Mouse (Mus musculus) thymus, postnatal 4 days (tissue): ENCODE measurements around the gene Slc25a10.
A peak's percentile ranks its signal among the peaks of the same experiment; 100 is the strongest.

ENCODE experiments used
- DNase-seq: peaks from one replicate; pipeline ENCODE4 v3.0.0; 2021

The Slc25a10 gene

DNA sequence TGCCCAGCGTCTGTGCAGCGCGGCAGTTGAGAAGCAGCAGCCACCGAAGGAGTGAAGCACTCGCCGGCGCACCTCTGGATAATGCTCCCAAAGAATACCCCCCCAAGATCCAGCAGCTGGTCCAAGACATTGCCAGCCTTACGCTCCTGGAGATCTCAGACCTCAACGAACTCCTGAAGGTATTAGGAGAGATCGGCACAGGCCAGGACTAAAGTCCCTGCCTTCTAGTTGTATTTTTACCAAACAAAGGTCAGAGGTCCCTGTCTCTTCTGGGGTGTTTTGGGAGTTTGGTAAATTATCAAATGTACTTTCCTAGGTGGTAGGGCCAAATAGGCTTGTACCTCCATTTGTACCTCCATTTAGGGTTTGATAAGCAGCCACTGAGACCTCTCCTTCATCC, 6.4 kb upstream of the Slc25a10 start:
- DNase-seq: no peak

DNA sequence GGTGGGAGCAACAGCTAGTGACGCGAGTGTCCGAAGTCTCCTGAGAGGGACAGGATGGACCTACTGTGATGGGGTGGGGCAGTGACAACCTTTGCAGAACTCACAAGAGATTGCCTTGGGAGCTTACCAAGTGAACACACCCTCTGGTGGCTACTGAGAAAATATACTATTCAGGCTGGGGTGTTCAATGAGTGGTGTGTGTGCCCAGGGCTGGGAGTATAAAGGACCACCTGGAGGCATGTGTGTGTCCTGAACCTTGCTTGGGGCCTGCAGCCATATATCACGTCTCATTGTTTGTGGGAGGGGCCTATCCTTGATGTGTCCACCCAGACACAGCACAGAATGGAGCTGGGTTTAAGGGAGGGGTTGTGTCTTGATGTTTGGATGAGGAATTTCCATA, 3.1 kb upstream of the Slc25a10 start:
- no peak for DNase-seq

DNA sequence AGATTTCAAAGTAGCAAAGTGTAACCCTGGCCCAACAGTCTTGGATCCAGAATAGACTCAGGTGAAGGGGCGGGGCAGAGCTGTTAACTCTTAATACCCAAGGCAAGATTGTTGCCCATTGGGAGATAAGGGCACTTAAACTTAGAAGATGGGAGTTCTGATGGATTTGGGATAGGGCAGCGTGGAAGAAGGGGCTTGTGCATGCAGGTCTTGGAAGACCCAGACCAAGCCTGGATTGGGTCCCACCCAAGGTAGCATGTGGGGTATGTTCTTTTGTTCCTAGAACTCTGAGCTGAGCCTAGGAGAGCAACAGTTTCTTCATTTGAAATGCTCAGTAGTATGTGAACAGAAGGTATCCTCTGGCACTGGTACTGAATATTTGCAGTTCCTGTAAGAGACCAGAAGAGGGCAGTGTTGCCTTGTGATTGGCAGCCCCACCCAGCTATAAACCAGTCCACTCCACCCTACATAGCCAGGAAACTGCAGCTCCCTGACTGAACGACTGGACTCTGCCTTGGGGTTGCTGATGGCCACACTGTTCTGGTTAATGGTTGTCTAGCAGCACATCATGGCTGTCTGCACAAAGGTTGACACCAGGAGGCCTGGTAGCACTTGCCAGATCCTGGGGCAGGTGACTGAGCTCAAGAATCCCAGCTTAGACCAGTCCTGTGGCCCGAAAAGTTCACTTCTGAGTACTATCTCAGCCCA, 2.4 kb upstream of the Slc25a10 start:
- peak; percentile 62 for DNase-seq

DNA sequence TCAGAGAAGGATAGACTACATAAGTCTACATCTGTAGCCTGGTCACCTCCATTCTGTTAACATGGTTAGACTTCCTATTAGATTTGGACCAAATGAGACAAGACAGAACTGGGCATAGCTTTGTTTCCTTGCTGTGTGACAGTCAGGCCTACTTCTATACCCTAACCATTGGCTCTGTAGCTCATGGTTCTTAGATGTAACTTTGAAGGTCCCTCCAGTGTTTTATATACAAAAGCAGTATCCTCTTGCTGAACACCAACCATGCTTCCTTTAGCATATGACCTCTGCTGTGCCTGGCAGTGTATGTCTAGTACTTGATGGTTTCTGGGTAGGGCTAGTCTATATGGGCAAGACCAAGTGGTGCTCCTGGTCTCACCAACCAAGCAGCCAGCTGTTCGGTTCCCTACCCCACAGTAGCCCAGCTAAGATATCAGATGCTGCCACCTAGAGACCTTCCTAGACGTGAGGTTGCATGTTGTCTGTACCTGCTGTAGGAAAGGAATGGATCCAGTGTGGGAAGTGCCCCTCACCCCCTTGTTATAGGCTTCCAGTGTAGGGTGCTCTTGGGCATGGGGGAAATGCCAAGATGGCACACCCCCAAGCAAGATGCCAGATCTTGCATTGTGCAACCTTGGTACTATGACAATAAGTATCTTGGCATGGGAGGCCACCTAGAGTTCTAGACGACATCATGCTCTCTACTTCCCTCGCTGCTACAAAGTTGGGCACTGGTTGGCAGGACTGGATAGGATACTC, 1.2 kb upstream of the Slc25a10 start:
- DNase-seq: no peak

DNA sequence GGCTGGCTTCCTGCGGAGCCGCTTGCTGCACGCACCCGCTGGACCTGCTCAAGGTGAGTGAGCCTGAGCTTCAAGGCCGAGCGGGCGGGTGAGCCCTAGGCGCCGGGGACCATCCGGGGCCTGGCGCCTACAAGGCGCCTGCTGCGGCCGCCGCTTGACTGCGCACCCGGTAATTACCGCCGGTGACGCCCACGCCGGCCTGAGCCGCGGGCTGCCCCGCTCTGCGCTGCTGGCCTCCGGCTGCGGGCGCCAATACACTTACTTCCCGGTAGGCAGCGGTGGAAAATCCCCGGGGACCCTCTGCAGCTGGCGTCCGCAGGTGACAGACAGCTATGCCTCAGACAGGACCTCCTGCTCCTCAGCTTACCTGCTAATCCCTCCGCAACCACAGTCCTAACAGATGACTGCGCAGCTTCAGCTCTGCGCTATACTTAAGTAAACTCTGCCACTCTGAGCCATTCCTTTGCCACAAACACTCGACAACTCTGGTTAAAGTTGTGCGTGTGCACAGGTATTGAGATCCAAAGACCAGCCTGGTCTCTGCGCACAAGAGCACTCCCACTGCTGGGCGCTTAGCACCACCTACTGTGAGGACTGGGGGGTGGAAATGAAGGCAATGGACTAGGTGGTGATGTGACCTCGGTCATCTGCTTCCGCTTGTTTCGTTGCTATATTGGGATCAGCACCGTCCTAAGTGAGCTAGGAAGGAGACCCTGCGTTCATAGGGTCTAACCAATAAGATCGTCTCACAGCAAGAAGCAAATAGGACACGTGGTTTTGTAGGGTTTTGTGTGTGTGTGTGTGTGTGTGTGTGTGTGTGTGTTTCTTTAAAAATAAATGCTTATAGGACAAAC, 611 bp downstream of the Slc25a10 start:
- DNase-seq: peak; percentile 52

DNA sequence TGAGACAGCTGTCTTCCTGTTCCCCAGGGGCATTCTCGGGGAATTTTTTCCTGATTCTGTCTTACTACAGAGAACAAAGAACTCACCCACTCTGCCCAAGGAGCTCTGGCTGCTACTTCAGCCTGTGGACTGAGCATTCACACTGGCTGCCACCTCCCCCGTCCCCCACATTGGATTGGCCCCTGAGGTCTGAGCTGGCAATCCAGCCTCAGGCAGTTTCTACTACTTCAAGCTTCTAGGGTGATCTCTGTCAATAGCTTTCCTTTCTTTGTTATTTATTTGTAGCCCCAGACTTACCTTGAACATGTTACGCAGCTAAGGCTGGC, 1.2 kb downstream of the Slc25a10 start:
- DNase-seq: no peak

DNA sequence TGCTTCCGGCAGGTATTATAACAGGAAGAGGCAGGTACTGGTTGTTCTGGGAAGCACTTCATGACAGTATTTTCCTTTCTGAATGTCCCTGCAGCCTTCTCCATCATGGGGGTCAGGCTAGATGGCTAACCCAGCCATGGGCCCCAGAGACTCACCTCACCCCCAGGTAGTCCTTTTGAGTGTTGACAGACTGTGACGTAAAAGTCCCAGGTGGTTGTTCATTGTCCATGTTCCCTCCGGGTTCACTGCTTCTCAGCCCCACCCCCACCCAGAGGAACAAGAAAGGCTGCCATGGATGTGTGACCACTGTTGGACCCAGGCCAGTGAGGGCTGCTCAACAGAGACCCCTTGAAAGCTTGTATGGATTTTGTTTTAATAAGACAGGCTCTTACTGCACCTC, 1.7 kb downstream of the Slc25a10 start:
- no peak for DNase-seq

DNA sequence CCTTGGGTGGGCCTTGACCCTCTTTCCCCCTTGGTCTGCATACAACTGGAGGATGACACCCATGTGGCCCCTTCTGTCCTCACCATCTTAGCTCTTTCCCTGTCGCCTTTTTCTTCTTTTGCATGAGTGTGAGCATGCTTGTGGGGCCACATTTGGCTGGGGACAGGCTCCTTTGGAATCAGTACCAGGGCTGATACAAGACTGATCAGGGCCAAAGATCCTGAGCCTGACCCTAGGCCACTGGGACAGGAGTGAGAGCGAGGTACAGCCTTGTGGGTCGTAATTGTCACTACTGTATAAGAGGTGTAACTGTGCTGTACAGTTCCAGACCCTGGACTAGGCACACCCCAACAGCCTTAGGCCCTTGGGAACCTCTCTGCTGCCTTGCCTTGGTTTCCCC, 2.3 kb downstream of the Slc25a10 start:
- no peak for DNase-seq

DNA sequence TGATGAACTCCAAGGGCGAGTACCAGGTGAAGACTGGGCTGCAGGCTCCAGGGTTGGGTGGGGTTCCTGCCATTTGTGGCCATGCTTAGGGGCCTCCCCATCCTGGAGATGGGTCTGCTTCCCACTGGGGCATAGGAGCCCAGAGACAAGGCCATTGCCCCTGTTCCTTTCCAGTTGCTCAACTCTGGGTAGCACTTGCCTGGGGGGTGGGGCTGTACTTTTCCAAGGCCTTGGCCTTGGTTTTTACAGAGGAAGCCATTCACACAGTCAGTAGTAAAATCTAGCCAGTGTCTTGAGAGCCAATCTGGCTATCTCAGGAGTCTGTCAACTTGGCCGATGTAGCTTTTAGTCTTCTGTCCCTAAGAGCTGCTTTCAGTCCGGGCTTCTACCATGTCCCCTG, 5.8 kb downstream of the Slc25a10 start:
- no peak for DNase-seq

DNA sequence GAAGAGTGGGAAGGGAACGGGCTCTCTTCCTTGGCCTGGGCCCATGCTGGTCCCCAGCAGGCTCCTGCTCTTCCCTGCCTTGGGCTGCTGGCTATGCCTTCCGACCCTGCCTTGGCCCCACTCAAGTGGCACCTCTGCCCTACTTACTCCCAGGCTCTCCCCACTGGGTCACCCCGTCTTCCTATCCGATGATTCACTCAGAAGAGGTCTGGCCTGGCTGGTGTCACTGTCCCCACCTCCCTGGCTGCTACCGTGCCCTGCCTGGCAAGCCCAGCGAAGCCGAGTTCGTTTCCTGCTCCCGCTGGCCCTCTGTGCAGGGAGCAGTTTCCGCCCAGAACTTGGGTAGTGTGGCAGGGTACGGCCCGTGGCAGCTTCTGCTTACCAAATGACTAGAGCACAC, 6.6 kb downstream of the Slc25a10 start:
- DNase-seq: no peak

DNA sequence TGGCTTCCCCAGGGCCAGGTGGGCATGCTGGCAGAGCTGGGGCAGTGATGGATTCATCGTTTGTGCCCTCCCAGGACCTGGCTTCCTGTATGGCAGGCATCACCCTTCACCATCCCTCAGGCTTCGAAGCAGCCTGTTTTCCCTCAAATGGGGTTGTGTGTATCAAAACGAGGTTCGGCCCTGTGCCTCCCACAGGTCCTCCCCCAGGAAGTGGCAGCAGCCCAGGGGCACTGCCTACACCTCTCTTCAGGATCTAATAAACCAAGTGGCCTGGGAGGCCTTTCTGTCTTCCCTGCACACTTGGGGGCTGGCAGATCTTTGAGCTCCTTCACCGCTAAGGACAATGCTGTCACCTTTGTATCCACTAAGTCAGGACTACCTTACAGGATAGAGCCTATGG, 7.3 kb downstream of the Slc25a10 start:
- DNase-seq: no peak

DNA sequence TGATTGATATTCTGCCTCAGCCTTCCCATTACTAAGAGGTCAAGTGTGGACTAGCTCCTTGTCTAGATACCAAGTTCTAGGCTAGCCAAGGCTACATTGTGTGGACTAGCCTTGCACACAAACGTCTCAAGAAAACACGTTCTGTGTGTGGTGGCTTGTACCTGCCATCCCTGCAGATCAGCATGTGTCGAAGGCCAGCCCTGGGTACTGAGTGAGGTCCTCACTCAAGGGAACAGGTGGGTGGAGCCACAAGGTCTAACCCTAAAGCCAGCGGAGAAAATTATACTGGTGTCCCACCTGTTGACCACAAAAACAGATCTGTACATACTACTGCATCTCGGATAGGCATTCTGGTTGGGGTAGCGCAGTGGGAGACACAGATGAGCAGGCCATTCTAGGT, 8.3 kb downstream of the Slc25a10 start:
- no peak for DNase-seq

DNA sequence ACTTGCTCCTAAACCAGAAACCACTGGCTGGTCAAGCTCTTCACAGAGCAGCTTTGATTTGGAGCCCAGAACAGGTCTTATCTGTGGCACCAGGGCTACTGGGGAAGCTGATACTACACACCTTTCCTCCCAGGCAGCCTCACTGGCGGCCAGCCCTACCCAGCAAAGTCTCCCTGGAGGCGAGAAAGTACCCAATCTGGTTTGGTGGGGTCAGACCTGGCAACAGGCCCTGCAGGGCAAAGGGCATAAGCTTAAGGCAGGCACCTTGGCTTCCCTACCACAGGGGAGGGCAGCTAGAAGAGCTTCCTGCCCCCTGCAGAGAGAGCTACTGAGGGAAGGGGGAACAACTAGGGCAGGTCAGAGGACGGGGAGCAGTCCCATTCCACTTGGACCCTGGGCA, 8.7 kb downstream of the Slc25a10 start:
- no peak for DNase-seq

DNA sequence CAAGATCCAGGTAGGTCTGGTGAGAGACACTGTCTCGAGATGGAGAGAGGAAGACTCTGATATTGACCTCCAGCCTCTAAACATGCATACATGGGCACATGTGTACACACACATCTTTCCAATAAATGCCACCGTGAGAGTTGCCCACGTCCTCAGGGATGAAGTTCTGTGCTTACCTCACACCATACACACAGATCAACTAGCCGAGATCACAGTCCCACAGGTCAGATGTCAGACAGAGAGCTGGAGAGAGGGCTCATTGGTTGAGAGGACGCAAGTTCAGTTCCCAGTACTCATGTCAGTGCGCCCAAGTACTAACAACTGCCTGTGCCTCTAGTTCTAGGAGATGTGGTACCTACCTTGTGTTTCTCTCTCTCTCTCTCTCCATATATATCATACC, 9.4 kb downstream of the Slc25a10 start:
- DNase-seq: no peak

DNA sequence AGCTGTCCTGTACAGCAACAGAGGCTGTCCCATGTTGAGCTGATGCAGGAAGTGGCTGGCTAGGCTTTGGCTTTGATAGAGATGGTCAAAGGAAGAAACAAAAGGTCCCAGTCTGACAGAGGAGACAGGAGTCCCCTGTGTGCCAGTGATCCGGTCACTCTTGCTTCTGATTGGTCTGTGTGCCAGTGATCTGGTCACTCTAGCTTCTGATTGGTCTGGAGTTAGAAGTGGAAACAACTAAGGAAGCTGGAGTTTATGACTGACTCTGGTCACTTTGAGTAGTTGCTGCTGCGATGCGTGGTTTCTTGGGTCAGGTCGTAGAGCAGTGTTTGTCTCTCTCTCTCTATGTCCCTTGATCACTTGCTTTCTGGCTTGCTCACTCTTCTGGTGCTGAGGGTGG, 10.1 kb downstream of the Slc25a10 start:
- no peak for DNase-seq

DNA sequence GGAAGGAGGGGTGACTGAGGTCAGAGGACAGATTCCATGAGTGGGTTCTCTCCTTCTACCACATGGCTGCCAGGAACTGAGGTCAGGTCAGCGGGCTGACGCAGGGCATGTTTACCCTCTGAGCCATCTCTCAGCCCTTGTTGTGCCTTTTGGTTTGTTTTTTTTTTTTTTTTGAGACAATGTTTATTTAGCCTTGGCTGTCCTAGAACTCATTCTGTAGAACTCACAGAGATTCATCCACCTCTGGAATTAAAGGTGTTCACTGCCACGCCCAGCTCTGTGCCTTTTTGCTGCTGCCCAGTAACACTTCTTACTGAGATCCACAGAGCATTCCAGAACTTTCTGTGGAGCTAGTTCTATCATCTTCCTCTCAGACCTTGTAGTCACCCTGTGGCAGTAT, 14.0 kb downstream of the Slc25a10 start:
- DNase-seq: no peak

DNA sequence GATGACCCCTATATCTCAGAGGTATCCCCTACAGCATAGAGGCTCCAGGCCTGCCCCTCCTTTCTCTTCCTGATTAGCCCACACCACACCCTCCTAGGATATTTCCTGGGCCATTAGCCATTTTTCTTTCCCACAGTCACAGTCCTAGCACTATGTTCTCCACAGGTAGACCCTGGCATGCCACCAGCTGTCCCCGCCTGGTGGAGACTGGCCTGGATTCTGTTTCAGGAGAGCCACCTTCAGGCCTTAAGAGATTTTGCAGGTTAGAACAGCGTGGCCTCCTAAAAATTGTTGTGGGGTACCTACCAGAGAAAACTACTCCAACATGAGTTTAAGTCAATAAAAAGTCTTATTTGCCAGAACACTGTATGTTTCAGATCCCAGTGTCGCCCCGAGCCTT, 15.3 kb downstream of the Slc25a10 start:
- no peak for DNase-seq

DNA sequence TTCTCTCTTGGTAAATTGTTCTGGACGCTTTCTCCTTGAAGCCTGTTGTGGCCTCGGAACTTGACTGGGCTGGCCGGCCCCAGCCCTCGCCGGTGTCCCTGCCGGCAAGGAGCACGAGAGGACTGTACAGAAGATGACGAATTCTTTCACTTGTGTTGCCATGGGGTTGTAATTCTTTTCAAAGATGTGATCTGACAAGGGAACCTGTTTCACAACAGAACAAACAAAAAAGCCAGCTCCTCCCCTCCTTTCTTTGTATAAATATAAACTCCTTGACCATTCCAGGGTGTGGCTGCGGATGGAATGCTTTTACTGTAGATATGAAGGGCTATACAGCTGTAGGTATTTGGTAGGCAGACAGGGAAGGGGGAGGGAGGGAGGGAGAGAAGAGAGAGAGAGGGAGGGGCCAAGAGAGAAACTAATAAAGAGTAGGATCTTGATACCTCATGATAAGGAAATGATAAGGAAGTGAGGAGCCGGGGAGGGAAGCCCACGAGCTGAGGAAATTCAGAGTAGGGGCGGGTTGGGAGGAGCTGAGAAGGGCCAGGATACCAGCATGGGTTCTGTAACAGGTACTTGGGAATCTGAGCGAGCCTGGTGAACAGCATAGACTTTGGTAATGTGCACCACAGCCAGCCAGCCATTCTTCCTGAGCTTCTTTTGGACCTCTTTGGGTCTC, 16.1 kb downstream of the Slc25a10 start:
- no peak for DNase-seq

DNA sequence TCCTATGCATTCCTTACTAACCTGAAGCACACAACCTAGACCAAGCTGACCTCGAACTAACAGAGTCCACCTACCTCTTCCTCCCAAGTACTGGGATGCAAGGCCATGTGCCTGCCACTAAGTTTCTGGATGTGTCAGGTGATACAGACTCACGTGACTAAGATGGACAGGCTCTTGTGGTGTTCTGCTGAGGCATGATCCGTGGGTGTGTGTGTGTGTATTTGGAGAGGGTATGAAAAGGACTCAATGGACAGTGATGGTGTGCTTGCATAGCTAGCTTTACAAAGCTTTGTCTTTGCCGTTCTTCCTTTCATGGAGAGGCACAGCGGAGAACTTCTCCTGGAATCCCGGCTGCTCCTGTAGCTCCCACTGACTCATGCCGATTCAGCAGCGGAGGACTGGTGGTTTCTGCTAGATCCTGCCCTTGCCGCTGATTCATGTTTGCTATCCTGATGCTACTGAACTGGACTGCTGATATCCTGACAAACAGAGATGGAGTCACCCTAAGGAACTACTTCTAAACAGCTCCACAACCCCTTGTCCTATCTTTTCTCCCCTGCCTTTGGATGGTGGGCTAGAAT, 16.7 kb downstream of the Slc25a10 start:
- DNase-seq: no peak

DNA sequence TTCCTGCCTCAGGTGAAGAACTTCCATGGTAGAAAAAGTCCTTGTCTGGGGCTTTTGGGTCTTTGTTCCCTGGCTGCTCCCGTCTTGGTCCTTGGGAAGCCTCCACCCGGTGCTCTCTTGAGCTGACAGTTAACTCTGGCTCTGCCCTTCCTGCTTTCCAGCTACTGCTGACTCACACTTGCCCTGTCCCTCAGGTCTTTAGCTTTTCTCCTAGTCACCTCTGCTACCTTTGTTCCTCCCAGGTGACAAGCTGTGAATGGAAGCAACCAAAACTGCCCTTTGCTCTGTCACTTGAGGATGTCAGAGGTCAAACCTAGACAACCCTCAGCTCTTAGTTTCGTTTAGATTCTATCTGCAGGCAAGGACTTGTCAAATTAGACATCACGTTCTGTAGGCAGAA, 18.3 kb downstream of the Slc25a10 start:
- DNase-seq: peak; percentile 38

DNA sequence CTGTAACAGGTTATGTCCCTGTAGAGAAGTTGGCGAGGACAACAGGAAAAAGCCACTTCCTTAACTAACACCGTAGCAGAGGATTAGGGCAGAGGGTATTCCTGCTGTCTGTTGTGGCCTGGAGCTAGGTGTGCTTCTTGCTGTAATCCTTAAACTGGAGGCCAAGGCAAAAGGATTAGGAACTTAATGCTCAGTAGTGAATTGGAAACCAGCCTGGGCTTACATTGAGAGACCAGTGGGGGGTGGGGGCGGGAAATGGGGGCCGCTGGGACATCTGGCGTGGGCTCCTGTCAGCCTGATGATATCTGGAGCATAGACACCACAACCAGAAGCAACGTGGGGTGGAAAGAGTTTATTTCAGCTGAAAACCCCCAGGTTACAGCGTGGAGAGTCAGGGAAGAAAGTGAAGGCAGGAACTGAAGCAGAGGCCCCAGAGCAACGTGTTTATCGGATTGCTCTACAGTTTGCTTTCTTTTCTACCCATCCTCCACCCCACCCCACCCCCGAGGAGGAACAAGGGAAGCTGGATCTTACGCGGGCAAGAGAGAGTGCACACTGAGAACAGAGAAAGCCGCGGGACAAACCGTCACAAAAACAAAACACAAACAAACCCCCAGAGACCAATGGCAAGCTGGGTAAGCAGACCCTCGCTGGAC, 18.9 kb downstream of the Slc25a10 start:
- DNase-seq: peak; percentile 56

DNA sequence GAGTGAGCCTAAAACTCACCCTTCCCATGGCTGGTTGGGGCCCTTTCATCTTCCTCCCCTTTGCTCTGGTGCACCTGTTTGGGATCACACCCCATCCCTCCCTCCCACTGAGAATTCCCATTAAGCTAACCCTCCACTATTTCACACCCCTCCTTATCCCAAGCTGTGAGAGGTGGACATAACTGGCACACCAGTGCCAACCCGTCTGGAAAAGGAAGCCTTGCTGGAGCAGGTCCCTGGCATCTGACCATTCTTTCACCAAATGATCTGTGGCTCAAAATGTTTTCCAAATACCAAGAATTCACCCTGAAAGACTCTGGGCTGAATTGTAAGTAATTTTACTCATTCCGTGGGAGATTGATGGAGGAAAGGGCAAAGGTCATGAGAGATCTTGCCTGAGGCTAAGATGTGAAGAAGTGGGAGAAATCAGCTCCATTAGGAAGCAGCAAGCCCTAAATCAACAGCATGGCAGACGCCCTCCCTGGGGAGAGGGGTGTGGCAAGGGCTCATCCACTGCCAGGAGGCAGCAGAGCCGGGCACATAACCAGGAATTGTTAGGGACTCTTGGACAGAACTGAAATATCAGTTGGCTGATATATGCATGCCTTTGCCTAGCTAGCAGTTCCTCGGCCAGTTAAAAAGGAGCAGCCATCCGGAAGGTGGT, 21.3 kb downstream of the Slc25a10 start:
- DNase-seq: no peak
